Mouse (Mus musculus) liver, adult 2 months (tissue): ENCODE results near the gene Tmem39b. TPM values are rescaled to one million over a fixed set of nuclear protein-coding genes. Genes with fewer than 3 reads are reported as not detected.
"Not testable (repeated sequence)": the region's sequence is repeated elsewhere in the genome, so short reads cannot be mapped to it uniquely, and the experiment has no call there.

ENCODE experiments used
- DNase-seq: peaks from one replicate; pipeline ENCODE4 v3.0.0-alpha.2; 2011; ENCODE audit warnings: low read depth, low spot score; ENCODE audit errors: extremely low read depth
- H3K27ac ChIP-seq: fragments of 200-500 bp; replicated peaks from 2 replicates; pipeline ENCODE4 v1.5.1; 2012; ENCODE audit warnings: low read depth, mild to moderate bottlenecking, control low read depth, inconsistent platforms, low read length; ENCODE audit not compliant: insufficient read depth
- H3K27me3 ChIP-seq: fragments of 200-500 bp; 2 replicates; pipeline ENCODE4 v1.6.1; 2012; ENCODE audit warnings: mild to moderate bottlenecking, moderate library complexity, low read length, inconsistent platforms; ENCODE audit not compliant: control insufficient read depth, insufficient read depth
- H3K36me3 ChIP-seq: fragments of 200-500 bp; 2 replicates; pipeline ENCODE4 v1.6.1; 2012; ENCODE audit warnings: low read length, inconsistent platforms; ENCODE audit not compliant: control insufficient read depth, insufficient read depth
- H3K4me1 ChIP-seq: fragments of 200-500 bp; 2 replicates; pipeline ENCODE4 v1.6.1; 2011; ENCODE audit warnings: low read length; ENCODE audit not compliant: control insufficient read depth, insufficient read depth
- H3K4me3 ChIP-seq: fragments of 200-500 bp; 2 replicates; pipeline ENCODE4 v1.5.1; 2011; ENCODE audit warnings: low read depth, mild to moderate bottlenecking, control low read depth, low read length, moderate library complexity; ENCODE audit not compliant: insufficient read depth
- H3K79me2 ChIP-seq: fragments of 200-500 bp; 2 replicates; pipeline ENCODE4 v1.6.1; 2012; ENCODE audit warnings: inconsistent platforms, mild to moderate bottlenecking, low read length, moderate library complexity; ENCODE audit not compliant: control insufficient read depth, insufficient read depth
- H3K9ac ChIP-seq: fragments of 200-500 bp; 2 replicates; pipeline ENCODE4 v1.6.1; 2012; ENCODE audit warnings: low read depth, mild to moderate bottlenecking, control low read depth, inconsistent platforms, low read length
- CTCF ChIP-seq: fragments of 200-500 bp; IDR thresholded peaks from 2 replicates; pipeline ENCODE4 v1.5.1; 2011; ENCODE audit warnings: low read depth, low read length, control low read depth
- POLR2A ChIP-seq: fragments of 200-500 bp; IDR thresholded peaks from 2 replicates; pipeline ENCODE4 v1.6.1; 2011; ENCODE audit warnings: low read length, control low read depth; ENCODE audit not compliant: insufficient read depth; ENCODE audit errors: extremely low read depth
- WGBS: fragments of 180-500 bp; shearing (Covaris S2); methylation state at CpG from one replicate; pipeline ENCODE4 v1.1.7; 2018; 5-methylcytosine and 5-hydroxymethylcytosine counted together
- polyA plus RNA-seq: library from polyadenylated mRNA; depleted of rRNA; stranded (reverse); fragments of >200 nt; gene quantifications from 2 replicates; pipeline ENCODE4 v1.2.3, GENCODE M21; 2012
- total RNA-seq: library from RNA; depleted of rRNA; stranded (reverse); fragments of >200 nt; gene quantifications from 2 replicates; pipeline ENCODE4 v1.2.3, GENCODE M21; 2014

Tmem39b gene
- total and polyA plus RNA-seq, 2 experiments = 1.5 to 15.6 TPM

- Histone ChIP-seq H3K36me3 (peaks cover 68% of the 10 kb centered on the region), H3K79me2 (no peaks in the 10 kb centered on the region), H3K4me1 (no peaks in the 10 kb centered on the region), H3K27me3 (no peaks in the 10 kb centered on the region), H3K27ac (no peak overlapping the region), H3K4me3 (no peak overlapping the region), H3K9ac (no peak overlapping the region)
- TF ChIP-seq POLR2A = no peak
- TF ChIP-seq CTCF = no peak
- 95% methylated on average over 9 of the region's 9 CpGs for WGBS
- no peak for DNase-seq
These were observed 19.7 kb upstream of the Tmem39b start for GRCm38 (mm10) chr4:129716310-129716709.

- H3K4me1 ChIP-seq = no peaks in the 10 kb centered on the region
- no peak for DNase-seq
- H3K27ac ChIP-seq = no peak overlapping the region
- no peak overlapping the region for H3K9ac ChIP-seq
- WGBS = 93% methylated on average over 8 of the region's 8 CpGs
- H3K4me3 ChIP-seq = no peak overlapping the region
- H3K27me3 ChIP-seq = no peaks in the 10 kb centered on the region
- H3K36me3 ChIP-seq = peaks cover 54% of the 10 kb centered on the region
- TF ChIP-seq CTCF (no peak), POLR2A (no peak)
- no peaks in the 10 kb centered on the region for H3K79me2 ChIP-seq
These were observed 13.0 kb upstream of the Tmem39b start for GRCm38 (mm10) chr4:129709486-129710129.

GRCm38 (mm10) chr4:129706750-129707149, 10.1 kb upstream of the Tmem39b start:
- Histone ChIP-seq H3K4me1 (no peaks in the 10 kb centered on the region), H3K36me3 (peaks cover 34% of the 10 kb centered on the region), H3K9ac (no peak overlapping the region), H3K27ac (no peak overlapping the region), H3K79me2 (no peaks in the 10 kb centered on the region), H3K4me3 (no peak overlapping the region), H3K27me3 (no peaks in the 10 kb centered on the region)
- WGBS = 88% methylated on average over 3 of the region's 3 CpGs
- no peak for DNase-seq
- TF ChIP-seq CTCF (no peak), POLR2A (no peak)

- no peak overlapping the region for H3K4me3 ChIP-seq
- H3K9ac ChIP-seq = no peak overlapping the region
- H3K36me3 ChIP-seq = peaks cover 3% of the 10 kb centered on the region
- H3K27ac ChIP-seq = no peak overlapping the region
- H3K4me1 ChIP-seq = no peaks in the 10 kb centered on the region
- WGBS = 71% methylated on average over 11 of the region's 11 CpGs
- no peak for DNase-seq
- H3K79me2 ChIP-seq = no peaks in the 10 kb centered on the region
- no peaks in the 10 kb centered on the region for H3K27me3 ChIP-seq
- TF ChIP-seq POLR2A (no peak), CTCF (no peak)
These were observed 5.8 kb upstream of the Tmem39b start for GRCm38 (mm10) chr4:129702454-129702853.

GRCm38 (mm10) chr4:129701503-129702377, 5.1 kb upstream of the Tmem39b start:
- Histone ChIP-seq H3K9ac (no peak overlapping the region), H3K79me2 (no peaks in the 10 kb centered on the region), H3K4me1 (no peaks in the 10 kb centered on the region), H3K27ac (no peak overlapping the region), H3K27me3 (no peaks in the 10 kb centered on the region), H3K4me3 (no peak overlapping the region), H3K36me3 (peaks cover 3% of the 10 kb centered on the region; the same call in 1 of the 2 replicates)
- TF ChIP-seq POLR2A = no peak
- peak; percentile 48 for TF ChIP-seq CTCF
- whole genome bisulfite sequencing = 50% methylated on average over 17 of the region's 17 CpGs
- DNase-seq = peak; percentile 61

GRCm38 (mm10) chr4:129700661-129701060, 4.0 kb upstream of the Tmem39b start:
- not testable (repeated sequence) for H3K4me3 ChIP-seq, H3K4me1 ChIP-seq, H3K36me3 ChIP-seq, H3K79me2 ChIP-seq, H3K27me3 ChIP-seq, H3K27ac ChIP-seq, DNase-seq, H3K9ac ChIP-seq
- 81% methylated on average over 6 of the region's 6 CpGs for WGBS
